In the genomic region with DNA sequence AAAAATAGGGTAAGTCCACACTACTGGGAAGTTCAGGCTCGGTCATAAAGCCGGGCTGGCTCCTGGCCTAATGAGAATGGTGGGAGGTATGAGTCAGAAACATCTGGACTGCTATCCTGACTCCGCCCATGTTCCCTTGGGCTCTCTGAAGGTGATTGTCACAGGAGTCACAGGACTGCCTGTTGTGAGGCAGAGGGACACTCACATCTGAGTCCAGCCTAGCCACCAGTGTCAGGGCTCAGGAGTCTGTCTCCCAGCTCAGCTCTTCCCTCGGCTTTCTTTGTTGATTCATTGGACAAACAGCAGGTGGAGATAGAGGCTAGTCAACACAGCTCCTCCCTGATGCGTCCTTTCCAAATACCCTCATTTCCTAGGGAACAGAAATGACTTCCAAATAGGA, we compare ENCODE assay signal across 8 mouse cellular contexts. TPM values are rescaled to one million over a fixed set of nuclear protein-coding genes. Genes with fewer than 3 reads are reported as not detected.
DNase-seq lines count a peak whose midpoint lies in the region; ATAC-seq and TF ChIP-seq lines count a peak whose summit lies in the region.

No protein-coding gene starts in this region.

- intact Hi-C loops in left cerebral cortex, adult 2 months (cut with DNase I), result loop anchor here (1.0 to 10.0 kb wide), 2 partner anchors 67 to 473 kb away; partner anchors contain the start of gene Sgf29
- intact Hi-C loops in left cerebral cortex, postnatal 14 days (cut with DNase I), result loop anchor here (2.0 kb wide), 1 partner anchor 67 kb away; no protein-coding TSS in a partner anchor
- intact Hi-C loops in left cerebral cortex, postnatal 25 days (cut with DNase I), result loop anchor here (5.0 kb wide), 1 partner anchor 69 kb away; no protein-coding TSS in a partner anchor

- H3K4me3 ChIP-seq in left cerebral cortex, adult 2 months, result no peak overlapping the region

- no peak for DNase-seq in left cerebral cortex, adult 2 months (ENCODE audit: extremely low spot score in 1 of 2, low spot score in 2 of 2)
- no peak for DNase-seq in left cerebral cortex, postnatal 14 days (ENCODE audit: low spot score in 2 of 2)
- DNase-seq in adipocyte (ENCODE audit: low spot score), result peak; percentile 44
- DNase-seq in gastrocnemius, postnatal 25 days, result peak; percentile 29
- no peak for DNase-seq in left cerebral cortex, postnatal 25 days (ENCODE audit: low spot score in 2 of 2)
- no peak for DNase-seq in left cerebral cortex, adult 8-10 months (ENCODE audit: low spot score in 2 of 2)

- TF ChIP-seq CTCF in left cerebral cortex, adult 2 months (IDR thresholded peaks at IDR 0.05), result peak; percentile 36

- no peak overlapping the region for H3K27ac ChIP-seq in left cerebral cortex, adult 2 months

- ATAC-seq in megakaryocyte-erythroid progenitor cell, adult 5-6 weeks (replicated peaks; ENCODE audit: low FRiP score, low TSS enrichment, poor library complexity, severe bottlenecking), result 0 out of 2 replicates have a peak, but pooled peaks have one; percentile 16
- ATAC-seq in CD4-positive, CD25-positive, alpha-beta regulatory T cell, adult 4 months, result no peak

RNA-seq across cellular contexts. Expression of gene Qprt, which starts 4.1 kb away (rescaled TPM):
- under 1 TPM; 0.28 to 0.32 TPM for total RNA-seq in left cerebral cortex, adult 2 months (2021)
- total RNA-seq in left cerebral cortex, postnatal 14 days (2021), result under 1 TPM in 1 of 2 experiments, not detected in 1; 0.25 TPM
- total RNA-seq in gastrocnemius, postnatal 25 days (2021), result under 1 TPM; 0.43 to 0.51 TPM
- 4.4 and 8.2 TPM in 2 replicates for total RNA-seq in megakaryocyte-erythroid progenitor cell, adult 5-6 weeks (2014; fragmentation: Nextera tagmentation)
- total RNA-seq in megakaryocyte-erythroid progenitor cell, adult 5-6 weeks (2017), result 1.7 and 5.3 TPM in 2 replicates
- 10 to 100 TPM in 1 of 2 experiments, 1 to 10 TPM in 1; 7.5 to 15.2 TPM for polyA plus RNA-seq in CD4-positive, CD25-positive, alpha-beta regulatory T cell, adult 4 months (2017; shearing (Covaris generic))
- under 1 TPM in 1 of 2 experiments, not detected in 1; 0.55 TPM for total RNA-seq in left cerebral cortex, postnatal 25 days (2021)
- total RNA-seq in left cerebral cortex, adult 8-10 months (2022), result under 1 TPM in 3 of 4 experiments, not detected in 1; 0.19 to 0.50 (median 0.28) TPM

RNA-seq across cellular contexts. Expression of gene Spn, which starts 19.7 kb away (rescaled TPM):
- under 1 TPM; 0.18 to 0.23 TPM for total RNA-seq in left cerebral cortex, adult 2 months (2021)
- total RNA-seq in left cerebral cortex, postnatal 14 days (2021), result under 1 TPM in 1 of 2 experiments, not detected in 1; 0.11 TPM
- total RNA-seq in gastrocnemius, postnatal 25 days (2021), result under 1 TPM; 0.13 to 0.16 TPM
- 134 and 142 TPM in 2 replicates for total RNA-seq in megakaryocyte-erythroid progenitor cell, adult 5-6 weeks (2014; fragmentation: Nextera tagmentation)
- 294 and 351 TPM in 2 replicates for total RNA-seq in megakaryocyte-erythroid progenitor cell, adult 5-6 weeks (2017)
- 100 to 1,000 TPM; 101 to 103 TPM for polyA plus RNA-seq in CD4-positive, CD25-positive, alpha-beta regulatory T cell, adult 4 months (2017; shearing (Covaris generic))
- total RNA-seq in left cerebral cortex, postnatal 25 days (2021), result under 1 TPM; 0.09 to 0.14 TPM
- under 1 TPM in 3 of 4 experiments, not detected in 1; 0.09 to 0.30 (median 0.13) TPM for total RNA-seq in left cerebral cortex, adult 8-10 months (2022)

RNA-seq across cellular contexts. Expression of gene AI467606, which starts 26.8 kb away (rescaled TPM):
- 1 to 10 TPM; 1.2 TPM for total RNA-seq in left cerebral cortex, adult 2 months (2021)
- total RNA-seq in left cerebral cortex, postnatal 14 days (2021), result 1 to 10 TPM; 1.3 to 1.6 TPM
- total RNA-seq in gastrocnemius, postnatal 25 days (2021), result under 1 TPM; 0.59 to 0.91 TPM
- 17.6 and 18.5 TPM in 2 replicates for total RNA-seq in megakaryocyte-erythroid progenitor cell, adult 5-6 weeks (2014; fragmentation: Nextera tagmentation)
- total RNA-seq in megakaryocyte-erythroid progenitor cell, adult 5-6 weeks (2017), result 14.2 and 17.9 TPM in 2 replicates
- polyA plus RNA-seq in CD4-positive, CD25-positive, alpha-beta regulatory T cell, adult 4 months (2017; shearing (Covaris generic)), result 100 to 1,000 TPM; 274 to 321 TPM
- 1 to 10 TPM; 1.2 to 1.4 TPM for total RNA-seq in left cerebral cortex, postnatal 25 days (2021)
- 1 to 10 TPM in 3 of 4 experiments, under 1 TPM in 1; 0.97 to 2.6 (median 1.7) TPM for total RNA-seq in left cerebral cortex, adult 8-10 months (2022)

RNA-seq across cellular contexts. Expression of gene Zg16, which starts 30.8 kb away (rescaled TPM):
- not detected for total RNA-seq in left cerebral cortex, adult 2 months (2021)
- total RNA-seq in left cerebral cortex, postnatal 14 days (2021), result not detected
- not detected for total RNA-seq in gastrocnemius, postnatal 25 days (2021)
- 61.9 and 97.7 TPM in 2 replicates for total RNA-seq in megakaryocyte-erythroid progenitor cell, adult 5-6 weeks (2014; fragmentation: Nextera tagmentation)
- total RNA-seq in megakaryocyte-erythroid progenitor cell, adult 5-6 weeks (2017), result 27.8 and 47.2 TPM in 2 replicates
- under 1 TPM in 1 of 2 experiments, not detected in 1; 0.81 TPM for polyA plus RNA-seq in CD4-positive, CD25-positive, alpha-beta regulatory T cell, adult 4 months (2017; shearing (Covaris generic))
- total RNA-seq in left cerebral cortex, postnatal 25 days (2021), result not detected
- not detected for total RNA-seq in left cerebral cortex, adult 8-10 months (2022)

Comparison
In these comparisons a context has a peak if more than half of its experiments do, and no peak if none do; other contexts are left out.
1. DNase-seq: peak in adipocyte (single experiment) and gastrocnemius, postnatal 25 days (single experiment); none in left cerebral cortex, adult 2 months (0 of 2), left cerebral cortex, postnatal 14 days (0 of 2), left cerebral cortex, postnatal 25 days (0 of 2) and left cerebral cortex, adult 8-10 months (0 of 2).
2. RNA of gene Spn, which starts 19.7 kb away (total RNA-seq): 134 to 351 TPM in megakaryocyte-erythroid progenitor cell, adult 5-6 weeks; 0.18 to 0.23 TPM in left cerebral cortex, adult 2 months, 0.13 to 0.16 TPM in gastrocnemius, postnatal 25 days, 0.09 to 0.14 TPM in left cerebral cortex, postnatal 25 days, 0.09 to 0.30 TPM in left cerebral cortex, adult 8-10 months and 0.11 TPM in left cerebral cortex, postnatal 14 days; every median in the first group is over 100 times any median in the second.
3. RNA of gene AI467606, which starts 26.8 kb away (total RNA-seq): 14.2 to 18.5 TPM in megakaryocyte-erythroid progenitor cell, adult 5-6 weeks; 0.97 to 2.6 TPM in left cerebral cortex, adult 8-10 months, 1.3 to 1.6 TPM in left cerebral cortex, postnatal 14 days, 1.2 to 1.4 TPM in left cerebral cortex, postnatal 25 days, 1.2 TPM in left cerebral cortex, adult 2 months and 0.59 to 0.91 TPM in gastrocnemius, postnatal 25 days; every median in the first group is over 4 times any median in the second.